Mouse (Mus musculus) lung, embryonic 14.5 days (tissue): ENCODE results near the gene Asxl2. TPM values are rescaled to one million over a fixed set of nuclear protein-coding genes. Genes with fewer than 3 reads are reported as not detected.

Source experiments
- ATAC-seq: fragments of 200-750 bp; cut with Nextera tagmentation; 2 replicates; pipeline ENCODE4 v1.8.0; 2017; ENCODE audit warnings: mild to moderate bottlenecking, moderate TSS enrichment, moderate library complexity; ENCODE audit not compliant: insufficient read depth
- DNase-seq: peaks from one replicate; pipeline ENCODE4 v3.0.0-alpha.2; 2015
- H3K27ac ChIP-seq: fragments of 300-500 bp; sonication (generic); 2 replicates; pipeline ENCODE4 v1.5.1; 2014; ENCODE audit warnings: low read depth, mild to moderate bottlenecking, moderate library complexity
- H3K27me3 ChIP-seq: fragments of 300-500 bp; sonication (generic); 2 replicates; pipeline ENCODE4 v1.6.1; 2014; ENCODE audit warnings: low read length, control low read depth; ENCODE audit not compliant: insufficient read depth
- H3K36me3 ChIP-seq: fragments of 300-500 bp; sonication (generic); 2 replicates; pipeline ENCODE4 v1.6.1; 2014; ENCODE audit warnings: control low read depth; ENCODE audit not compliant: insufficient read depth
- H3K4me1 ChIP-seq: fragments of 300-500 bp; sonication (generic); 2 replicates; pipeline ENCODE4 v1.6.1; 2014; ENCODE audit warnings: antibody characterized with exemption, control low read depth; ENCODE audit not compliant: insufficient read depth
- H3K4me2 ChIP-seq: fragments of 300-500 bp; sonication (generic); 2 replicates; pipeline ENCODE4 v1.6.1; 2014; ENCODE audit warnings: mild to moderate bottlenecking
- H3K4me3 ChIP-seq: fragments of 300-500 bp; sonication (generic); 2 replicates; pipeline ENCODE4 v1.5.1; 2014; ENCODE audit warnings: low read depth, low read length
- H3K9ac ChIP-seq: fragments of 300-500 bp; sonication (generic); 2 replicates; pipeline ENCODE4 v1.6.1; 2014
- H3K9me3 ChIP-seq: fragments of 300-500 bp; sonication (generic); 2 replicates; pipeline ENCODE4 v1.6.1; 2016; ENCODE audit warnings: low read depth, low read length, control low read depth
- CTCF ChIP-seq: IDR thresholded peaks from 2 replicates; pipeline ENCODE4 v1.5.1; 2016; ENCODE audit warnings: antibody characterized with exemption, low read depth
- WGBS: fragments of 180-500 bp; shearing (Covaris S2); extraction: QIAGEN DNeasy Blood & Tissue Kit; methylation state at CpG from one replicate; pipeline ENCODE4 v1.1.7; 2014; 5-methylcytosine and 5-hydroxymethylcytosine counted together
- polyA plus RNA-seq: library from polyadenylated mRNA; unstranded; fragments of >200 nt; fragmentation: Nextera tagmentation; extraction: Ambion mirVana; gene quantifications from 2 replicates; pipeline ENCODE4 v1.2.1, GENCODE M21; 2014

The Asxl2 gene
- polyA plus RNA-seq: 18.7 and 21.0 TPM in 2 replicates

DNA sequence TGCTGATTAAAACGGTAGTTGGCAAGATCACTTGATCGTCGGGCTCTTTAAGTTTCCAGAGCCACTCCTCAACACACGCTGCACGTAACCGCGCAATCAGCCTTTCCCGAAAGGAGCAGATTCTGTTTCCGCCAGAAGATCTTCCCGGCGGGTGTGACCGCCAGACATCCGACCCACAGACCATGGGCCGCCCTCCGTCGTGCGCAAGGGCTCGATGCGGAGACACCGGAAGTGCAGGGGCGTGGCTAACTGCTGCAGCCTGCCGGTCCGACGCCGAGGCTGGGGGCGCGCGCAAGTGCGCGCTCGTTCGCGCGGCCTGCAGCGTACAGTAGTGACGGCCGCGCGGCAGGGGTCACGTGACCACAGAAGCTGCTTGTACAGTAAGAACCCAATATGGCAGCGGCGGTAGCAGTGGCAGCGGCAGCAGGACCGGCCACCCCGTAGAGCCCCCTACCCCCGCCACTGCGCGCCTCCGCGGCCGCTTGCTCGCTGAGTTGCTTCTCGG, at the start of gene Asxl2:
TSS of gene Asxl2 (plus strand) at position 328 of the 505 bp plus-strand sequence.
- DNase-seq: peak; percentile 100
- H3K4me1 ChIP-seq: peaks cover 7% of the 10 kb centered on the region
- H3K4me3 ChIP-seq: peak within 1 kb of the TSS; percentile 96
- H3K27ac ChIP-seq: peak within 1 kb of the TSS; percentile 99
- peak within 1 kb of the TSS; percentile 94 for H3K9ac ChIP-seq
- H3K36me3 ChIP-seq: peaks cover 3% of the 10 kb centered on the region; the same call in 1 of the 2 replicates
- no peaks in the 10 kb centered on the region for H3K27me3 ChIP-seq
- peak; percentile 96 for ATAC-seq
- peak within 1 kb of the TSS; percentile 58 for H3K4me2 ChIP-seq
- no peak for TF ChIP-seq CTCF
- WGBS: under 1% methylated on average over 53 of the region's 53 CpGs
- no peaks in the 10 kb centered on the region for H3K9me3 ChIP-seq

DNA sequence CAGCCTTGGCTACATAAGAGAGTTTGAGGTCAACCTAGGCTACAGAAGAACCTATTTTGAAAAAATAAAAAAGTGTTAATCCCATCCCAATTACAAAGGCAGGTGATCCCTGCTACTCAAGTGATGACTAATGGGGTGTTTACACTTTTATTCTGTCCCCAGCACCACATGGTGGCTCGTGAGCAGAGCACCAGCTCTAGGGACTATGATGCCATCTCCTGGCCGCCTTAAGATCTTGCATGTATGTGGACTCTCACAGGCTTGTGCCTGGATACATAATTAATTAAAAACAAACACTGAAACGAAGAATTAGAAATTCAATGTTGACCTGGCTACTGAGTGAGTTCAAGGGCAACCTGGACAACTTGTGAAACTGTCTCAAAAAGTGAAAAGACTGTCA, 49.5 kb upstream of the Asxl2 start:
- peak; percentile 31 for DNase-seq
- peak; percentile 25; the same call in 1 of the 2 replicates for TF ChIP-seq CTCF
- H3K27me3 ChIP-seq: no peaks in the 10 kb centered on the region
- WGBS: 20% methylated on average over 3 of the region's 3 CpGs
- H3K4me2 ChIP-seq: no peak overlapping the region
- no peaks in the 10 kb centered on the region for H3K4me1 ChIP-seq
- H3K27ac ChIP-seq: no peak overlapping the region
- H3K4me3 ChIP-seq: no peak overlapping the region
- ATAC-seq: no peak
- no peak overlapping the region for H3K9ac ChIP-seq
- H3K36me3 ChIP-seq: peaks cover 18% of the 10 kb centered on the region; the same call in 1 of the 2 replicates
- H3K9me3 ChIP-seq: no peaks in the 10 kb centered on the region

DNA sequence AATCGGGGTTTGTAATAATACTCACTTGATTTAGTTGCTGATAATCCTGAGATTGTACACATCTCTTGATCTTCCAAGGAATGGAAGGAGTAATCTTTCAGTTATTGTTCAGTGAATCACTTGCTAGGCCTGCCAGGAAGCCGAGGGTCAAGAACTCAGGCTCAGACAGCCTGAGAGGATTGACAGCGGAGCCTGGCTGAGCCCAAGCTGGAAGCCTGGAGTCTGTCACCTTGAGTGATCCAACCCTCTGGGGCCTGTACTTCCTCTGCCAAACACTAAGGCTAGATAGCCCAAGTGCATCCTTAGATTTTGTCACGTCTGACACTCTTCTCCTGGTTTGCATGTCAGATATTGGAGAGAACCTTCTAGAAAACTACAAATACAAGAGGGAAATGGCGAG, 48.9 kb upstream of the Asxl2 start:
- peaks cover 18% of the 10 kb centered on the region; the same call in 1 of the 2 replicates for H3K36me3 ChIP-seq
- no peak for TF ChIP-seq CTCF
- H3K9me3 ChIP-seq: no peaks in the 10 kb centered on the region
- WGBS: 80% methylated on average over 5 of the region's 5 CpGs
- H3K4me3 ChIP-seq: no peak overlapping the region
- no peak for DNase-seq
- H3K4me2 ChIP-seq: no peak overlapping the region
- ATAC-seq: no peak
- H3K9ac ChIP-seq: no peak overlapping the region
- no peaks in the 10 kb centered on the region for H3K27me3 ChIP-seq
- no peaks in the 10 kb centered on the region for H3K4me1 ChIP-seq
- no peak overlapping the region for H3K27ac ChIP-seq

DNA sequence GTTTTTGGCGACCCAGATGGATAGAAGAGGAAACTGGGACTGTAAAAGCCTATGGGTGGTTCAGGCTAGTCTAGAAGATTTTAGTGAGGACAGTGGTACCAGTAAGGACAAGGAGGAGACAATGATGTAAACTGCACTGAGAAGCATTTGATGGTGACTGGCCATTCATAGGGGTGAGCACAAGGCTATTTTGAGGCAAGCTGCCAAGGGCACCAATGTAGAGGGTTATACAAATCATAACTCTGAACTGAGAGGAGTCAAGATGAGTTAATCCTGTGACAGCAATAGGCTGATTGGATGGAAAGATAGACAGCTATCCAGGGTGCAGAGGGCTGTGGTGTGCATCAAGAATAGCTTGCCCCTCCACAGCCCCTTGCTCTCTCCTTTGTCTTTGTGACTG, 41.8 kb upstream of the Asxl2 start:
- WGBS: 69% methylated on average over 1 of the region's 1 CpGs
- no peak for TF ChIP-seq CTCF
- no peak overlapping the region for H3K4me3 ChIP-seq
- H3K9me3 ChIP-seq: no peaks in the 10 kb centered on the region
- DNase-seq: no peak
- ATAC-seq: no peak
- H3K4me1 ChIP-seq: no peaks in the 10 kb centered on the region
- no peak overlapping the region for H3K27ac ChIP-seq
- H3K36me3 ChIP-seq: peaks cover 33% of the 10 kb centered on the region
- H3K27me3 ChIP-seq: no peaks in the 10 kb centered on the region
- no peak overlapping the region for H3K4me2 ChIP-seq
- H3K9ac ChIP-seq: no peak overlapping the region

DNA sequence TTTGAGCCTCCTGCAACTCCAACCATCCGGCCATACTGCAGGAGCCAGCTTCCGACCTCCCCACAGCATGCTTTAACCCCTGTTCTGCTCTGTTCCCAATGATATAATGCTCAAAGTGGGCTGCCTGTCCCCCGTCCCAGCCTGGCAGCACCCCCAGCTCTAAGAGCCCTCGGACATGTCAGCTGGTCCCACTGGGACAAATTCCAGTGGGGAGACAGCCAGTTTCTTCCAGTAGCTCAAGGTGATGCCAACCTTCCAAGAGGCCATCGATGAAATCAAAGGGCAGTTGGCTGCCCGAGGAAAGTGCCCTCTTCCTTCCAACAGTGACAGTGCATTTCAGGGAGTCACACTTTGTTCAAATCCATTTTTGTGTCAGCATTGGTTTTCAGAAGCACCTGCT, 41.4 kb upstream of the Asxl2 start:
- ATAC-seq: no peak
- DNase-seq: no peak
- Histone ChIP-seq H3K27ac (no peak overlapping the region), H3K9me3 (no peaks in the 10 kb centered on the region), H3K4me2 (no peak overlapping the region), H3K9ac (no peak overlapping the region), H3K36me3 (peaks cover 31% of the 10 kb centered on the region), H3K27me3 (no peaks in the 10 kb centered on the region), H3K4me1 (no peaks in the 10 kb centered on the region), H3K4me3 (no peak overlapping the region)
- 81% methylated on average over 6 of the region's 6 CpGs for WGBS
- TF ChIP-seq CTCF: no peak

DNA sequence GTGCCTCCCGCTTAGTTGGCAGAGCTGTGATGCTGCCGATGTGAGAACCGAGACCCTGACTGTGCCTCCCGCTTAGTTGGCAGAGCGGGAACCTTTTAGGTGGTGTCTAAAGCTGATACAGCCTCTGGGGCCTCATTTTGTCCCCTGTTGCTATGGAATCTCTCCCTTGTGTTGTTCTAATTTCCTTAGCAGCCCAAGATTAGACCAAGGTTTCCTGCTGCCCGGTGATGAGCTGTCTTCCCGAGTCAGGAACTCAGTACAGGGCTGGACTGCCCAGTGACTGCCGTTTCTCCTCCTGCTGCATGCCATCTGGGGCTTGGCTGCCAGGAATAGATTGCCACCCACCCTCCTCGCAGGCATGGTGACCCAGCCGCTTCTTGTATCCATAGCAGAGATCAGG, 40.7 kb upstream of the Asxl2 start:
- Histone ChIP-seq H3K36me3 (peaks cover 29% of the 10 kb centered on the region), H3K4me1 (no peaks in the 10 kb centered on the region), H3K4me3 (no peak overlapping the region), H3K27me3 (no peaks in the 10 kb centered on the region), H3K4me2 (no peak overlapping the region), H3K9ac (no peak overlapping the region), H3K27ac (no peak overlapping the region), H3K9me3 (no peaks in the 10 kb centered on the region)
- ATAC-seq (no peak), DNase-seq (no peak)
- WGBS: 82% methylated on average over 10 of the region's 10 CpGs
- no peak for TF ChIP-seq CTCF

DNA sequence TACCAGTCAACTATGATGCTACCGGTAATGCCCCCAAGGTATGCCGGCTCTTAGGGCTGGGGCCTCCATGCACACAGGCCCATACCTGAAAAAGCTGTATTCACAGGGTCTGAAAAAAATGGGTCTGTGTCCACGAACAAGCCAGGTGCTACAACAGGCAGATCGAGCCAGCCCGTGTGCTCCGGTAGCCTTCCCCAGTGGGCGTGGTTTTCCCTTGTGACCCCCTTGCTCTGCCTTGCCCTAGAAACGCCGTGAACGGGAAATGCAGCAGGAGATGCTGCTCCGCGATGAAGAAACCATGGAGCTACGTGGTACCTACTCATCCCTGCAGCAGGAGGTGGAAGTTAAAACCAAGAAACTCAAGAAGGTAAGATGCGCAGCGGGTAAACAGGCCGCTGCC, 38.8 kb upstream of the Asxl2 start:
- Histone ChIP-seq H3K4me2 (no peak overlapping the region), H3K4me1 (no peaks in the 10 kb centered on the region), H3K4me3 (no peak overlapping the region), H3K27ac (no peak overlapping the region), H3K27me3 (no peaks in the 10 kb centered on the region), H3K9ac (no peak overlapping the region), H3K36me3 (peaks cover 25% of the 10 kb centered on the region), H3K9me3 (no peaks in the 10 kb centered on the region)
- ATAC-seq (no peak), DNase-seq (no peak)
- 93% methylated on average over 16 of the region's 16 CpGs for WGBS
- TF ChIP-seq CTCF: no peak
